Mouse (Mus musculus): ENCODE results near the gene Smpd2. TPM values are rescaled to one million over a fixed set of nuclear protein-coding genes. Genes with fewer than 3 reads are reported as not detected.

Smpd2 gene
- polyA plus RNA-seq, 1 experiment: 36.0 TPM

- peaks cover 18% of the 10 kb centered on the region for H3K4me1 ChIP-seq (ENCODE audit: control insufficient read depth, insufficient read depth, low read length)
- 34% methylated on average over 14 of the region's 14 CpGs for WGBS
- peak in 1 of 2 experiments; percentile 31 for DNase-seq
- H3K4me3 ChIP-seq (replicated peaks; ENCODE audit: insufficient read depth, low read depth, low read length): no peak overlapping the region
- TF ChIP-seq POLR2A (IDR thresholded peaks at IDR 0.05; ENCODE audit: borderline replicate concordance, insufficient read depth, low read length): no peak
- no peak for TF ChIP-seq CTCF (IDR thresholded peaks at IDR 0.05; ENCODE audit: borderline replicate concordance, insufficient read depth, low read depth, low read length)
- no peaks in the 10 kb centered on the region for H3K27me3 ChIP-seq (ENCODE audit: control insufficient read depth, insufficient read depth, low read length)
- no peak overlapping the region for H3K27ac ChIP-seq (ENCODE audit: insufficient read depth, low read length)
Observed at GRCm38 (mm10) chr10:41486506-41487170, 3.5 kb downstream of the Smpd2 start.

GRCm38 (mm10) chr10:41485778-41486177 is 4.4 kb downstream of the Smpd2 start:
- no peak for DNase-seq
- no peak for TF ChIP-seq POLR2A (IDR thresholded peaks at IDR 0.05; ENCODE audit: borderline replicate concordance, insufficient read depth, low read length)
- no peak for TF ChIP-seq CTCF (IDR thresholded peaks at IDR 0.05; ENCODE audit: borderline replicate concordance, insufficient read depth, low read depth, low read length)
- Histone ChIP-seq H3K4me1 (ENCODE audit: control insufficient read depth, insufficient read depth, low read length) (peaks cover 18% of the 10 kb centered on the region), H3K4me3 (replicated peaks; ENCODE audit: insufficient read depth, low read depth, low read length) (no peak overlapping the region), H3K27me3 (ENCODE audit: control insufficient read depth, insufficient read depth, low read length) (no peaks in the 10 kb centered on the region), H3K27ac (ENCODE audit: insufficient read depth, low read length) (no peak overlapping the region)
- 91% methylated on average over 16 of the region's 16 CpGs for WGBS

GRCm38 (mm10) chr10:41482446-41482845 is 7.7 kb downstream of the Smpd2 start:
- Histone ChIP-seq H3K4me3 (replicated peaks; ENCODE audit: insufficient read depth, low read depth, low read length) (no peak overlapping the region), H3K27ac (ENCODE audit: insufficient read depth, low read length) (no peak overlapping the region), H3K27me3 (ENCODE audit: control insufficient read depth, insufficient read depth, low read length) (no peaks in the 10 kb centered on the region), H3K4me1 (ENCODE audit: control insufficient read depth, insufficient read depth, low read length) (peaks cover 18% of the 10 kb centered on the region)
- TF ChIP-seq POLR2A (IDR thresholded peaks at IDR 0.05; ENCODE audit: borderline replicate concordance, insufficient read depth, low read length) (no peak), CTCF (IDR thresholded peaks at IDR 0.05; ENCODE audit: borderline replicate concordance, insufficient read depth, low read depth, low read length) (no peak)
- 13% methylated on average over 7 of the region's 7 CpGs for WGBS
- DNase-seq: peak; percentile 39 to 44

- 52% methylated on average over 33 of the region's 33 CpGs for WGBS
- peaks cover 11% of the 10 kb centered on the region for H3K4me1 ChIP-seq (ENCODE audit: control insufficient read depth, insufficient read depth, low read length)
- no peak overlapping the region for H3K4me3 ChIP-seq (replicated peaks; ENCODE audit: insufficient read depth, low read depth, low read length)
- no peak overlapping the region for H3K27ac ChIP-seq (ENCODE audit: insufficient read depth, low read length)
- no peak for TF ChIP-seq POLR2A (IDR thresholded peaks at IDR 0.05; ENCODE audit: borderline replicate concordance, insufficient read depth, low read length)
- no peak for TF ChIP-seq CTCF (IDR thresholded peaks at IDR 0.05; ENCODE audit: borderline replicate concordance, insufficient read depth, low read depth, low read length)
- no peaks in the 10 kb centered on the region for H3K27me3 ChIP-seq (ENCODE audit: control insufficient read depth, insufficient read depth, low read length)
- no peak for DNase-seq
Observed at GRCm38 (mm10) chr10:41480938-41481880, 9.0 kb downstream of the Smpd2 start.

- no peak for TF ChIP-seq CTCF (IDR thresholded peaks at IDR 0.05; ENCODE audit: borderline replicate concordance, insufficient read depth, low read depth, low read length)
- TF ChIP-seq POLR2A (IDR thresholded peaks at IDR 0.05; ENCODE audit: borderline replicate concordance, insufficient read depth, low read length): no peak
- H3K4me1 ChIP-seq (ENCODE audit: control insufficient read depth, insufficient read depth, low read length): peaks cover 11% of the 10 kb centered on the region
- H3K4me3 ChIP-seq (replicated peaks; ENCODE audit: insufficient read depth, low read depth, low read length): no peak overlapping the region
- DNase-seq: no peak
- 73% methylated on average over 3 of the region's 3 CpGs for WGBS
- H3K27ac ChIP-seq (ENCODE audit: insufficient read depth, low read length): no peak overlapping the region
- no peaks in the 10 kb centered on the region for H3K27me3 ChIP-seq (ENCODE audit: control insufficient read depth, insufficient read depth, low read length)
Observed at GRCm38 (mm10) chr10:41479961-41480360, 10.2 kb downstream of the Smpd2 start.

GRCm38 (mm10) chr10:41477278-41478181 is 12.6 kb downstream of the Smpd2 start:
- DNase-seq: peak in 1 of 2 experiments; percentile 39
- Histone ChIP-seq H3K27me3 (ENCODE audit: control insufficient read depth, insufficient read depth, low read length) (no peaks in the 10 kb centered on the region), H3K4me1 (ENCODE audit: control insufficient read depth, insufficient read depth, low read length) (peaks cover 3% of the 10 kb centered on the region), H3K27ac (ENCODE audit: insufficient read depth, low read length) (no peak overlapping the region), H3K4me3 (replicated peaks; ENCODE audit: insufficient read depth, low read depth, low read length) (peak overlapping the region; percentile 26)
- 46% methylated on average over 20 of the region's 20 CpGs for WGBS
- TF ChIP-seq CTCF (IDR thresholded peaks at IDR 0.05; ENCODE audit: borderline replicate concordance, insufficient read depth, low read depth, low read length) (no peak), POLR2A (IDR thresholded peaks at IDR 0.05; ENCODE audit: borderline replicate concordance, insufficient read depth, low read length) (no peak)

GRCm38 (mm10) chr10:41477018-41477277 is 13.2 kb downstream of the Smpd2 start:
- no peaks in the 10 kb centered on the region for H3K27me3 ChIP-seq (ENCODE audit: control insufficient read depth, insufficient read depth, low read length)
- no peaks in the 10 kb centered on the region for H3K4me1 ChIP-seq (ENCODE audit: control insufficient read depth, insufficient read depth, low read length)
- TF ChIP-seq POLR2A (IDR thresholded peaks at IDR 0.05; ENCODE audit: borderline replicate concordance, insufficient read depth, low read length): no peak
- TF ChIP-seq CTCF (IDR thresholded peaks at IDR 0.05; ENCODE audit: borderline replicate concordance, insufficient read depth, low read depth, low read length): no peak
- H3K27ac ChIP-seq (ENCODE audit: insufficient read depth, low read length): no peak overlapping the region
- no peak for DNase-seq
- 28% methylated on average over 9 of the region's 9 CpGs for WGBS
- H3K4me3 ChIP-seq (replicated peaks; ENCODE audit: insufficient read depth, low read depth, low read length): peak overlapping the region; percentile 7
